23 mouse cellular contexts compared by ENCODE assay signal in the genomic region with DNA sequence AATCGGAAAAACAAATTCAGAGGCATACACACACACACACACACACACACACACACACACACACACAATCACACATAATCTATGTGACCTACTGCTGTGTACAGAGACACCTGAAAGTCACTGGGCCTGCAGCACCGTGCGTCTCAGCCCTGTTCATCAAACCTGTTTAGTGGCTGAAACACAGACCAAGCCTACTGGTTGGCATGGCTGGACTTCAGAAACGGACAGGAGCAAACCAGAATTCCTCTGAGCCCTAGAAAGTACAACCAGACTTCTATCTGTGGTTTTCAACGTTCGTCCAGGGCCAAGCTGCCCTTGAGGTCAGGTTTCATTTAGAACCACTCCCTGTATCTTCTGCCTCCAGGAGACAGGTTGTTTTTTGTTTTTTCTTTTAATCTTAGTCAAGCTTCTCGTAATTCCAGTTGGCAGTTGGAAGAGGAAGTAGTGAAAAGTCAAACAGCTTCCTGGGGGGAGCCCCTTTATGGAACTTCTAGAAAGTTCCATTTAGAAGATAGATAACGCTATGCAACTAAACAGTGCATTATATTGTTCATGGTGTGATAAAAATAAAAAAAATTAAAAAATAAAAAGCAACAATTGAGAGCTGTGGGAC. TPM values are rescaled to one million over a fixed set of nuclear protein-coding genes. Genes with fewer than 3 reads are reported as not detected.
DNase-seq lines count a peak whose midpoint lies in the region; ATAC-seq and TF ChIP-seq lines count a peak whose summit lies in the region.
"Had no signal": no experiment of that assay in that cellular context is flagged by ENCODE, and none has a peak within 500 bp of the region (broad histone marks: within the 10 kb centered on the region; RNA-seq: fewer than 3 reads in every experiment).

No protein-coding gene starts in this region.

- no peak overlapping the region for H3K4me3 ChIP-seq in bone marrow, adult 2 months (replicated peaks; ENCODE audit: control insufficient read depth, low read depth, low read length)
- H3K4me3 ChIP-seq in liver, embryonic 12.5 days, result no peak overlapping the region
- no peak overlapping the region for H3K4me3 ChIP-seq in forebrain, embryonic 13.5 days
- H3K4me3 ChIP-seq: embryonic facial prominence, embryonic 15.5 days; gastrocnemius, adult 2 months; left cerebral cortex, adult 2 months; limb, embryonic 13.5 days; myocyte had no signal

- H3K9ac ChIP-seq in liver, embryonic 12.5 days, result no peak overlapping the region
- H3K9ac ChIP-seq in forebrain, embryonic 13.5 days, result no peak overlapping the region
- H3K9ac ChIP-seq: embryonic facial prominence, embryonic 15.5 days; limb, embryonic 13.5 days had no signal

- peaks cover 6% of the 10 kb centered on the region for H3K4me1 ChIP-seq in bone marrow, adult 2 months (ENCODE audit: control insufficient read depth, insufficient read depth, low read length)
- peaks cover 60% of the 10 kb centered on the region for H3K4me1 ChIP-seq in liver, embryonic 12.5 days
- H3K4me1 ChIP-seq in forebrain, embryonic 13.5 days, result no peaks in the 10 kb centered on the region
- H3K4me1 ChIP-seq: embryonic facial prominence, embryonic 15.5 days had no signal

- 4% methylated on average over 8 of the region's 8 CpGs for WGBS in bone marrow, adult 2 months
- WGBS in liver, embryonic 12.5 days (ENCODE audit: insufficient replicate concordance), result 18% methylated on average over 8 of the region's 8 CpGs
- 84% methylated on average over 8 of the region's 8 CpGs for WGBS in forebrain, embryonic 13.5 days

- H3K4me2 ChIP-seq in liver, embryonic 12.5 days, result 0 out of 2 replicates have a peak overlapping the region, but pooled peaks have one; percentile 14
- H3K4me2 ChIP-seq in forebrain, embryonic 13.5 days, result no peak overlapping the region
- H3K4me2 ChIP-seq: embryonic facial prominence, embryonic 15.5 days; limb, embryonic 13.5 days; midbrain, embryonic 11.5 days had no signal

- no peak for TF ChIP-seq POLR2A in bone marrow, adult 2 months (IDR thresholded peaks at IDR 0.05; ENCODE audit: borderline replicate concordance, control insufficient read depth, low read depth, low read length)

- no peak for TF ChIP-seq CTCF in bone marrow, adult 2 months (IDR thresholded peaks at IDR 0.05; ENCODE audit: control insufficient read depth, insufficient read depth, low read length)

- H3K27ac ChIP-seq in bone marrow, adult 2 months (ENCODE audit: control insufficient read depth, insufficient read depth, low read depth, low read length, poor library complexity), result peak overlapping the region; percentile 80; the same call in 1 of the 2 replicates
- H3K27ac ChIP-seq in liver, embryonic 12.5 days, result peak overlapping the region; percentile 73
- no peak overlapping the region for H3K27ac ChIP-seq in forebrain, embryonic 13.5 days
- H3K27ac ChIP-seq: embryonic facial prominence, embryonic 15.5 days; gastrocnemius, adult 2 months; hindbrain, postnatal 0 days; kidney, postnatal 0 days; left cerebral cortex, adult 2 months; limb, embryonic 13.5 days had no signal

- H3K36me3 ChIP-seq in liver, embryonic 12.5 days, result no peaks in the 10 kb centered on the region
- H3K36me3 ChIP-seq in forebrain, embryonic 13.5 days (ENCODE audit: poor library complexity, severe bottlenecking), result no peaks in the 10 kb centered on the region
- H3K36me3 ChIP-seq: embryonic facial prominence, embryonic 15.5 days; limb, embryonic 13.5 days had no signal

- H3K27me3 ChIP-seq in liver, embryonic 12.5 days (replicated peaks), result no peaks in the 10 kb centered on the region
- no peaks in the 10 kb centered on the region for H3K27me3 ChIP-seq in forebrain, embryonic 13.5 days
- H3K27me3 ChIP-seq: embryonic facial prominence, embryonic 15.5 days; limb, embryonic 13.5 days had no signal

- DNase-seq in adrenal gland, postnatal 36 days, result no peak
- no peak for DNase-seq in kidney, adult 11 months
- no peak for DNase-seq in urinary bladder, postnatal 25 days (ENCODE audit: low spot score)
- DNase-seq: adrenal gland, adult 2 months; cerebellum, adult 9-10 months; gastrocnemius, adult 2 months; heart, postnatal 14 days; right cerebral cortex, adult 18-20 months had no signal

- no peaks in the 10 kb centered on the region for H3K9me3 ChIP-seq in liver, embryonic 12.5 days (replicated peaks)
- no peaks in the 10 kb centered on the region for H3K9me3 ChIP-seq in forebrain, embryonic 13.5 days (replicated peaks)
- H3K9me3 ChIP-seq: embryonic facial prominence, embryonic 15.5 days; limb, embryonic 13.5 days had no signal

- peak; percentile 89 for ATAC-seq in CD4-positive, CD25-positive, alpha-beta regulatory T cell, adult 4 months
- ATAC-seq in liver, embryonic 12.5 days, result no peak
- ATAC-seq in megakaryocyte-erythroid progenitor cell, adult 5-6 weeks (replicated peaks; ENCODE audit: low FRiP score, low TSS enrichment, poor library complexity, severe bottlenecking), result peak; percentile 56
- no peak for ATAC-seq in forebrain, embryonic 13.5 days
- ATAC-seq: forebrain, embryonic 14.5 days; hindbrain, postnatal 0 days; lung, postnatal 0 days had no signal

RNA-seq across cellular contexts. Expression of a gene that starts 8.6 kb away (rescaled TPM):
- polyA plus RNA-seq in CD4-positive, CD25-positive, alpha-beta regulatory T cell, adult 4 months (2017; shearing (Covaris generic)), result under 1 TPM in 1 of 2 experiments, not detected in 1; 0.33 TPM
- 5.4 and 6.4 TPM in 2 replicates for polyA plus RNA-seq in bone marrow, adult 2 months (2011; ENCODE audit: insufficient read depth, insufficient read length, low replicate concordance, missing spikeins)
- 5.2 and 5.5 TPM in 2 replicates for polyA plus RNA-seq in liver, embryonic 12.5 days (2016; fragmentation: Nextera tagmentation; extraction: Ambion mirVana)
- total RNA-seq in megakaryocyte-erythroid progenitor cell, adult 5-6 weeks (2014; fragmentation: Nextera tagmentation), result 55.5 and 80.6 TPM in 2 replicates
- 66.2 and 172 TPM in 2 replicates for total RNA-seq in megakaryocyte-erythroid progenitor cell, adult 5-6 weeks (2017)
- total RNA-seq in adrenal gland, postnatal 36 days (2021), result not detected
- 0.08 TPM in 1 of 2 replicates, not detected in the other for polyA plus RNA-seq in forebrain, embryonic 13.5 days (2015; fragmentation: Nextera tagmentation; extraction: Ambion mirVana)
- total RNA-seq: adrenal gland, adult 2 months; gastrocnemius, adult 2 months; hindbrain, postnatal 0 days; layer of hippocampus, adult 8-10 months had no signal
- polyA plus RNA-seq: forebrain, embryonic 14.5 days; kidney, postnatal 0 days had no signal

RNA-seq across cellular contexts. Expression of a gene that starts 44.3 kb away (rescaled TPM):
- 1 to 10 TPM in 1 of 2 experiments, under 1 TPM in 1; 0.47 to 1.2 TPM for polyA plus RNA-seq in CD4-positive, CD25-positive, alpha-beta regulatory T cell, adult 4 months (2017; shearing (Covaris generic))
- polyA plus RNA-seq in bone marrow, adult 2 months (2011; ENCODE audit: insufficient read depth, insufficient read length, low replicate concordance, missing spikeins), result 25.0 and 31.1 TPM in 2 replicates
- 20.0 and 22.2 TPM in 2 replicates for polyA plus RNA-seq in liver, embryonic 12.5 days (2016; fragmentation: Nextera tagmentation; extraction: Ambion mirVana)
- not detected in 2 replicates for total RNA-seq in megakaryocyte-erythroid progenitor cell, adult 5-6 weeks (2014; fragmentation: Nextera tagmentation)
- 0.47 and 0.53 TPM in 2 replicates for total RNA-seq in megakaryocyte-erythroid progenitor cell, adult 5-6 weeks (2017)
- 100 to 1,000 TPM; 178 to 230 TPM for total RNA-seq in adrenal gland, postnatal 36 days (2021)
- polyA plus RNA-seq in forebrain, embryonic 13.5 days (2015; fragmentation: Nextera tagmentation; extraction: Ambion mirVana), result 1.8 and 2.5 TPM in 2 replicates

Comparison
In these comparisons a context has a peak if more than half of its experiments do, and no peak if none do; other contexts are left out.
1. ATAC-seq: peak in CD4-positive, CD25-positive, alpha-beta regulatory T cell, adult 4 months (single experiment) and megakaryocyte-erythroid progenitor cell, adult 5-6 weeks (single experiment); none in liver, embryonic 12.5 days (single experiment) and forebrain, embryonic 13.5 days (single experiment).